Mouse (Mus musculus) myocyte (in vitro differentiated cells): ENCODE data around the gene Rsc1a1. TPM values are rescaled to one million over a fixed set of nuclear protein-coding genes. Genes with fewer than 3 reads are reported as not detected.

Experiments
- H3K27me3 ChIP-seq: one replicate; pipeline ENCODE4 v1.6.1; 2011; ENCODE audit not compliant: control insufficient read depth, insufficient read depth, insufficient read length
- H3K36me3 ChIP-seq: one replicate; pipeline ENCODE4 v1.6.1; 2011; ENCODE audit not compliant: control insufficient read depth, insufficient read depth
- H3K4me2 ChIP-seq: one replicate; pipeline ENCODE4 v1.6.1; 2011; ENCODE audit warnings: low read depth, control low read depth
- H3K4me3 ChIP-seq: one replicate; pipeline ENCODE4 v1.5.1; 2011; ENCODE audit warnings: mild to moderate bottlenecking, control low read depth, moderate library complexity
- H3K79me2 ChIP-seq: one replicate; pipeline ENCODE4 v1.6.1; 2011; ENCODE audit not compliant: control insufficient read depth, insufficient read depth
- H3ac ChIP-seq: one replicate; pipeline ENCODE4 v1.6.1; 2011; ENCODE audit not compliant: control insufficient read depth, insufficient read length
- CEBPB ChIP-seq: IDR thresholded peaks from 2 replicates; pipeline ENCODE4 v1.6.1; 2011; ENCODE audit warnings: mild to moderate bottlenecking, moderate library complexity; ENCODE audit not compliant: poor library complexity, insufficient read depth, severe bottlenecking
- POLR2A ChIP-seq: IDR thresholded peaks from one replicate; pipeline ENCODE4 v1.6.1; 2011; ENCODE audit warnings: low read depth, mild to moderate bottlenecking, control low read depth, moderate library complexity; ENCODE audit not compliant: insufficient read length
- TCF12 ChIP-seq: IDR thresholded peaks from one replicate; pipeline ENCODE4 v1.6.1; 2011; ENCODE audit warnings: mild to moderate bottlenecking, control low read depth; ENCODE audit not compliant: poor library complexity, insufficient read depth, severe bottlenecking
- polyA plus RNA-seq: library from polyadenylated mRNA; unstranded; fragments of >200 nt; fragmentation: generic; extraction: Trizol; gene quantifications from one replicate; pipeline ENCODE4 v1.2.1, GENCODE M21; 2012; ENCODE audit warnings: missing spikeins

The Rsc1a1 gene
- polyA plus RNA-seq, 1 experiment, result 5.8 TPM

DNA sequence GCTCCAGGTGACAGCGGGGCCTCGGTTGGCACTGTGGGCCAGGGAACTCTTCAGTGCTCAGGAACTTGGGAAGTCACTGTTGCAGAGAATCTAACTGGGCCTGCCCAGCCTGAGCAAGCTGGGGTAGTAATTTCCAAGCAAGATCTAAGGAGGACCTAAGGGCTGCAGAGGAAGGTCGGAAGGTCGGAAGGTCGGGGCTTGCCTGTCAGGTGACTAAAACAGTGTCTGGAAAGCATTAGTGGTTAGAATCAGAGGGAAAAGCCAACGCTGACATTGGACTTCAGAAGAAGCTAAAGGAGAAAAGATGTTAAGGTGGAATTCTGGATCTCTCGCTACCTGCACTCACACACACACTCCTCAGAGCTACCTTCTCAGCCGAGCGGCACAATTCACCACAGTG lies 49.4 kb downstream of the Rsc1a1 start:
- no peak for TF ChIP-seq POLR2A
- TF ChIP-seq CEBPB, result no peak
- TF ChIP-seq TCF12, result no peak
- no peaks in the 10 kb centered on the region for H3K36me3 ChIP-seq
- no peaks in the 10 kb centered on the region for H3K27me3 ChIP-seq
- H3K79me2 ChIP-seq, result no peaks in the 10 kb centered on the region
- H3K4me2 ChIP-seq, result no peak overlapping the region
- H3K4me3 ChIP-seq, result no peak overlapping the region
- H3ac ChIP-seq, result no peak overlapping the region

Other genes starting within 250 kb of the Rsc1a1 start
- gene Srarp, start 249.5 kb downstream of the Rsc1a1 start, polyA plus RNA-seq, result not detected
- gene Zbtb17, start 240.9 kb downstream of the Rsc1a1 start, polyA plus RNA-seq, result 30.1 TPM
- gene Spen, start 147.0 kb downstream of the Rsc1a1 start, polyA plus RNA-seq, result 11.7 TPM
- 29.5 TPM for gene Fblim1, start 79.5 kb downstream of the Rsc1a1 start, polyA plus RNA-seq
- 0.02 TPM for gene Tmem82, start 67.0 kb downstream of the Rsc1a1 start, polyA plus RNA-seq
- gene Slc25a34, start 61.8 kb downstream of the Rsc1a1 start, polyA plus RNA-seq, result 0.12 TPM
- gene Plekhm2, start 20.7 kb downstream of the Rsc1a1 start, polyA plus RNA-seq, result 20.4 TPM
- 10.6 TPM for gene Ddi2, start 37.8 kb upstream of the Rsc1a1 start, polyA plus RNA-seq
- 0.72 TPM for gene Agmat, start 61.1 kb upstream of the Rsc1a1 start, polyA plus RNA-seq
- gene Dnajc16, start 105.3 kb upstream of the Rsc1a1 start, polyA plus RNA-seq, result 9.5 TPM
- gene Casp9, start 108.0 kb upstream of the Rsc1a1 start, polyA plus RNA-seq, result 15.2 TPM
- not detected for gene Cela2a, start 140.6 kb upstream of the Rsc1a1 start, polyA plus RNA-seq
- not detected for gene Ctrc, start 160.8 kb upstream of the Rsc1a1 start, polyA plus RNA-seq
- gene Efhd2, start 189.3 kb upstream of the Rsc1a1 start, polyA plus RNA-seq, result 38.8 TPM